Mouse (Mus musculus) c-Kit-positive CD71-positive TER-119-positive erythroid progenitor cells, embryonic 14.5 days (primary cell): Measurements from ENCODE around the gene Secisbp2.
"Not testable (repeated sequence)": the region's sequence is repeated elsewhere in the genome, so short reads cannot be mapped to it uniquely, and the experiment has no call there.

Source experiments
- DNase-seq: peaks from one replicate; pipeline ENCODE4 v3.0.0-alpha.2; 2013; ENCODE audit warnings: low spot score

The Secisbp2 gene

GRCm38 (mm10) chr13:51651408-51652064, at the start of gene Secisbp2:
Gene Secisbp2 (plus strand): TSS chr13:51651697.
- peak; percentile 88 for DNase-seq

DNA sequence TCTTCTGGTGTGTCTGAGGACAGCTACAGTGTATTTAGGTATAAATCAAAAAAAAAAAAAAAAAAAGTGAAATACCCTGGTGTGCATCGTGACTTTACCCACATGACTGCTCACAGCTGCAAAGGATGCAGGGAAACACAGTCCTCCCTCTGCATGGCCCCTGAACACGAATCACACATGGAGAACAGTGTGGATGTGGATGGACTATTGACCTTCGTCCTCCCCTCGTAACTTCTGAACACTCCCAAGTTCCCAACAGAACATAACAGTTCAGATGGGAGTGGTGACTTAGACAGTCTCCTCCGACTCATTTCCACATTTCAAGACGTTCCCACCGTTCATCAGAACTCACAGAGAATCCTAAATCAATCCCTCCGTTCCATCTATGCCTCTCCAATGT, 48.7 kb upstream of the Secisbp2 start:
- DNase-seq, result no peak

- DNase-seq, result no peak
These were observed 48.1 kb upstream of the Secisbp2 start for GRCm38 (mm10) chr13:51603221-51603893.

DNA sequence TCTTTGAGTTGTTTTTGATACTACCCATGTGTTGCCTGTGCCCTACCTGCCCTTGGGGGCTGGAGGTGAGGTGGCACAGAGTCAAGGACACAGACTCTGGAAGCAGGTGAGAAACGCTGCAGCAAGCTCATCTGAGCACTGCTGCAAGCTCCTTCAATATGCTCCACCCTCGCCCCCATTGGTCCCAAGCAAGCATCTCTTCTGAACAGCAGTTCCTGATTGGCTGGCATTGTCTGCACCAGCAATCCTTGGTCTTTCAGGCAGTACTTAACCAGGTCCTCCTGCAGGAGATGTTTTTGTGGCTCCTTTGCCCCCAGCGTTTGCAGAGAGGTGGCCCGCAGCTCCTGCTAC, 47.6 kb upstream of the Secisbp2 start:
- no peak for DNase-seq

- no peak for DNase-seq
These were observed 42.3 kb upstream of the Secisbp2 start for GRCm38 (mm10) chr13:51609231-51609630.

- no peak for DNase-seq
These were observed 40.4 kb upstream of the Secisbp2 start for GRCm38 (mm10) chr13:51611060-51611459.

GRCm38 (mm10) chr13:51611500-51611899, 40.0 kb upstream of the Secisbp2 start:
- no peak for DNase-seq

- DNase-seq, result no peak
These were observed 35.7 kb upstream of the Secisbp2 start for GRCm38 (mm10) chr13:51615815-51616214.

DNA sequence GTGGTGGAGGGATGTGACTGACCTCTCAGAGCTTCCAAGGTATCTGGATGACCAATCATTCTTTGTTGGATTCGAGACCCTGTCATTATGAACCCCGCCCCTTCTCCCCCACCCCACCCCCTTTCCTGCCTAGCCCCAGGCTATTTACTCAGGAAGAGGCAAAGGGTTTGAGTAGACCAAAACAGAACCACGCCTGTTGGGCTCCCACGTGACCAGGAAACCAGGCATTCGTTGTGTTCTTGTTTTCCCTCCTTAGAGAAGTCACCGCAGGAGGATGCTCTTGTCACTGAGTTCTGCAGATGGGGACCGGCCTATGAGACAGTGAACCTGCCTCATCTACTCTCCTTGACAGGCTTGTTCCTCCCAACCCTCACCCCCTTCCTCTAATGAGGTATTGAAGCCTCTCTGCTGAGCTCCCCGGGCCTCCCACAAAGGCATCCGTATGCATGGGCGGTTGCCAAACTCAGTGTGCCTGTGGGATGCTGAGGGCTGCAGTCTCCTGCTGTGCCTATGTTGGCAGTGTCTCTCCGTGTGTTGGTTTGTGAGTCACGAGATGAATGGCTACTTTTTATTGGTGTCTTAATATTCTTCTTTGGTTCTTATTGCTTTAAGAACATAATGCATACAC, 35.0 kb upstream of the Secisbp2 start:
- DNase-seq, result no peak

DNA sequence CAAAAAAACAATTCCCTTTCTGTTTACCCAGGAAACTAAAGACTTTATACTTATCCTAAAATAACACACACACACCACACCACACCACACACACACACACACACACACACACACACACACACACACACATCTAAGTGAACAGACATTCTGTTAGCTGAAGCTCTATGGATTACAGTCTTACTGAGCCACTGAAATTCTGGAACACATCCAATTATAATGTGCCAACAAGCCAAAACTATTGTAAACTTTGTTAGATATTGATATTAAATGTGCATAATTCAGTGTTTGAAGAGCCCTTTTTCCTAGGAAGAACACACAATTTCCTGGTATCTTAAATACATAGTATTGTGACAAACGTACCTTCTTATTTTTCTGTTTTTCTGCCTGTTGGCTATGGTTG, 34.2 kb upstream of the Secisbp2 start:
- no peak for DNase-seq

- peak; percentile 53 for DNase-seq
These were observed 33.6 kb upstream of the Secisbp2 start for GRCm38 (mm10) chr13:51617861-51618260.

GRCm38 (mm10) chr13:51618602-51619001, 32.9 kb upstream of the Secisbp2 start:
- no peak for DNase-seq

DNA sequence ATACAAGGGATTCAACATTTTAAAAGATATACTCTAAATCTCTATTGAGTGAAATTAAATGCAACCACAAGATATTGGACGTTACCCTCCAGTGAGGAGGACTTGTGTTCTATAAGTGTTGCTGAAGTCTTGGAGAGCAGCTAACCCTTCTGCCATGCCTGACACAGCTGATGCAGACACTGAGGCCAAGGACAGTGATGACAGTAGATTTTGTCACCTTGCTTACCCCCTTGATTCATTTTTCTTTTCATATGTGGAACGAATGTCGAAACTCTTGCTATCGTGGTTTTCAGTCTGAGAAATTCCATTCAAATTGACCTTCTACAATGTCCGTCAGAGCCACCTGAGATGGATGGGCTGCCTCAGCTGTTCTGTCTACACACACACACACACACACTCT, 28.9 kb upstream of the Secisbp2 start:
- DNase-seq, result no peak

- no peak for DNase-seq
These were observed 27.8 kb upstream of the Secisbp2 start for GRCm38 (mm10) chr13:51623678-51624077.

- no peak for DNase-seq
These were observed 23.1 kb upstream of the Secisbp2 start for GRCm38 (mm10) chr13:51628273-51628848.

- DNase-seq, result no peak
These were observed 20.0 kb upstream of the Secisbp2 start for GRCm38 (mm10) chr13:51631354-51631992.

DNA sequence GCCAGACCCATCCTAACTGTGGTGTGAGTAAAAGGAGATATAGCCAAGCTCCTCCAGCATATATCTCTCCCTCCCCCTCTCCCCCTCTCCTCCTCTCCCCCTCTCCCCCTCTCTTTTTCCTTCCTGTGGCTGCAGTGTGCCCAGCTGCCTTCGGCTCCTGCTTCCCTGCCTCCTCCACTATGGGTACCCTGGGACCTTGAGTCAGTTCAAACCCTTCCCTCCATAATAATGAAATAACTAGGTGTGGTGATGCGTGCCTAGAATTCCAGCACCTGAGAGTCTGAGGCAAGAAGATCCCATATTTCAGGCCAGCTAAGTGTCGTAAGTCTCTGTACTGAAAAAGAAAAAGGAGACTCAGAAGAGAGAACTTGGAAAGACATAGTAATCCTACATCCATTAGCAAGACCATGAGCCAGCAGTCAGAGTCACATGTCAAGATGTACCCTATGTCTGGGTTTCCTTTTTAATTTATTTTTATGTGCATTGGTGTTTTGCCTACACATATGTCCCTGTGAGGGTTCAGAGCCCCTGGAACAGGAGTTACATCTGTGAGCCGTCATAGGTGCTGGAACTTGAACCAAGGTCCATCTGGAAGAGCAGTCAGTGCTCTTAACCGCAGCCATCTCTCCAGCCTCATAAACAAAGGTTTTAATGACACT, 18.8 kb upstream of the Secisbp2 start:
- no peak for DNase-seq

GRCm38 (mm10) chr13:51635384-51635783, 16.1 kb upstream of the Secisbp2 start:
- DNase-seq, result not testable (repeated sequence)

GRCm38 (mm10) chr13:51638958-51639357, 12.5 kb upstream of the Secisbp2 start:
- no peak for DNase-seq

DNA sequence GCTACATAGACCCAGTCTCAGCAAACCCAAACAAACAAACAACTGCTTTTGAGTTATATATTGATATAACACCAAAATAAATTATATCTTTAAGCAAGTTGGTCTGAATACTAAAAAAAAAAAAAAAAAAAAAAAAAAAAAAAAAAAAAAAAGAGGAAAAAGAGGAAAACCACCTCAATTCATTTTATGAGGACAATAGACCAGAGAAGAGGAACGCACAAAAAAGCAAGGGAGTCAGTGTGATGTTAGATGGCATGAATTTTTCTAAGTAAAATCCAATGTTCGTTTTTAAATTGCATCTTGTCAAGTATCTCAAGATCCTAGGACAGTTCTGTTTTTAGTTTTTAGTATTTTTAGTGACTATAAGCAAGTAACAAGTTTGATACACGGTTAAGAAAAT, 10.1 kb upstream of the Secisbp2 start:
- no peak for DNase-seq

DNA sequence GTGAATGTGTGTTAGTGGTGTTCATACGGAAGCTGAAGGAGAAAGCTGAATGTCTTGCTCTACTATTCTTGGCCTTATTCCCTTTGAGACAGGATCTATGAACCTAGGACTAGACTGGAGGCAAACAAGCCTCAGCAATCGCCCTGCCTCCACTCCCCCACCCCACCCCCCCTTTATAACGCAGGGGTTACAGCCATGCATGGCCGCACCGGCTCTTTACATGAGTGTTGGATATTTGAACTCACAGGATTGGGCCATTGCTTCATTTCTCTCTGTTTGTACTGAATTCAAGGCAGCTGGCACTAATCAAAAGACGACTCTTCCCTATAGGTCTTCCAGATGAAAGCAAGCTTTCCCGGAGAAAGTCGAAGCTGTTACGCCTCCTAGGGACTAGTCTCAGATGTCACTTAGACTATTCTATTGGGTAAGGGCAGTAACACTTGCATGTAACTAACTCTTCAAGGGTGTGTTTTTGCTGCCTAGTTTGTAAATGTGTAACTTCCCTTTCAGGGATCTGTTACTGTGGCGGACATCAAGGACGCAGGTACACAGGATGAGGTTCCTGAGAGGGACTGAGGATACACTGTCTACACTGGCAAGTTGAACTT, 9.2 kb upstream of the Secisbp2 start:
- DNase-seq, result no peak
